Mouse (Mus musculus) common myeloid progenitor, adult 5-6 weeks (primary cell): Measurements from ENCODE around the gene Zfp599. TPM values are rescaled to one million over a fixed set of nuclear protein-coding genes. Genes with fewer than 3 reads are reported as not detected.

ENCODE experiments used
- ATAC-seq: replicated peaks from 2 replicates; pipeline ENCODE4 v1.8.0; 2016; ENCODE audit warnings: low read depth, mild to moderate bottlenecking, moderate TSS enrichment, inconsistent platforms; ENCODE audit not compliant: poor library complexity, severe bottlenecking
- total RNA-seq: library from RNA; stranded (forward); fragments of 200-1000, 187-1606 nt; gene quantifications from 2 replicates; pipeline ENCODE4 v1.2.3, GENCODE M21; 2017

Zfp599 gene
- total RNA-seq, 1 experiment from 2014 or later: 10.6 TPM

GRCm38 (mm10) chr9:22224536-22225503 lies 34.9 kb downstream of the Zfp599 start:
- peak; percentile 56 for ATAC-seq

- ATAC-seq: no peak
Measured at GRCm38 (mm10) chr9:22224066-22224465, 35.6 kb downstream of the Zfp599 start.

- ATAC-seq: no peak
Measured at GRCm38 (mm10) chr9:22217858-22218493, 41.7 kb downstream of the Zfp599 start.

GRCm38 (mm10) chr9:22216705-22217104 lies 43.0 kb downstream of the Zfp599 start:
- no peak for ATAC-seq

- ATAC-seq: no peak
Measured at GRCm38 (mm10) chr9:22214549-22214948, 45.1 kb downstream of the Zfp599 start.

GRCm38 (mm10) chr9:22213785-22214194 lies 45.9 kb downstream of the Zfp599 start:
- ATAC-seq: no peak

Other genes with a start within 250 kb of the Zfp599 start
- gene Elavl3, start 207.9 kb downstream of the Zfp599 start, total RNA-seq: not detected in 2 replicates
- gene Gm49318, start 188.6 kb downstream of the Zfp599 start, total RNA-seq: not detected in 2 replicates
- 5.7 and 7.9 TPM in 2 replicates for gene Zfp653, start 188.5 kb downstream of the Zfp599 start, total RNA-seq
- gene Ecsit, start 174.5 kb downstream of the Zfp599 start, total RNA-seq: 16.6 and 23.6 TPM in 2 replicates
- gene Cnn1, start 160.7 kb downstream of the Zfp599 start, total RNA-seq: not detected in 2 replicates
- 35.3 and 38.1 TPM in 2 replicates for gene Elof1, start 142.7 kb downstream of the Zfp599 start, total RNA-seq
- gene Acp5, start 124.2 kb downstream of the Zfp599 start, total RNA-seq: 1.4 and 3.8 TPM in 2 replicates
- gene Pigyl, start 103.0 kb downstream of the Zfp599 start, total RNA-seq: 16.3 and 34.4 TPM in 2 replicates
- gene Zfp872, start 71.8 kb downstream of the Zfp599 start, total RNA-seq: not detected in 2 replicates
- gene Zfp809, start 34.2 kb downstream of the Zfp599 start, total RNA-seq: 38.4 and 41.9 TPM in 2 replicates
- 13.1 and 20.7 TPM in 2 replicates for gene Zfp810, start 47.8 kb upstream of the Zfp599 start, total RNA-seq
- gene Anln, start 129.3 kb upstream of the Zfp599 start, total RNA-seq: 49.2 and 53.5 TPM in 2 replicates
- 5.2 and 11.0 TPM in 2 replicates for gene 9530077C05Rik, start 151.6 kb upstream of the Zfp599 start, total RNA-seq
- gene Gm17545, start 194.4 kb upstream of the Zfp599 start, total RNA-seq: not detected in 2 replicates
- 182 and 193 TPM in 2 replicates for gene Rp9, start 209.8 kb upstream of the Zfp599 start, total RNA-seq
- gene Bbs9, start 215.8 kb upstream of the Zfp599 start, total RNA-seq: 16.9 and 20.0 TPM in 2 replicates